11 mouse cellular contexts compared by ENCODE assay signal in genomic region chr2:145457106-145457747, GRCm38 (mm10).
A peak's percentile ranks its signal among the peaks of the same experiment; 100 is the strongest.
DNase-seq lines count a peak whose midpoint lies in the region; ATAC-seq and TF ChIP-seq lines count a peak whose summit lies in the region.
"Had no signal": no experiment of that assay in that cellular context is flagged by ENCODE, and none has a peak within 500 bp of the region (broad histone marks: within the 10 kb centered on the region; RNA-seq: fewer than 3 reads in every experiment).

No protein-coding gene starts in this region.

- no peak for ATAC-seq in midbrain, postnatal 0 days (ENCODE audit: low FRiP score)

- H3K9ac ChIP-seq in midbrain, postnatal 0 days (replicated peaks; ENCODE audit: low read length, poor library complexity, severe bottlenecking) = no peak overlapping the region
- H3K9ac ChIP-seq: embryonic facial prominence, embryonic 13.5 days; liver, embryonic 13.5 days had no signal

- no peaks in the 10 kb centered on the region for H3K27me3 ChIP-seq in midbrain, postnatal 0 days (ENCODE audit: insufficient read depth, low read length)
- H3K27me3 ChIP-seq: embryonic facial prominence, embryonic 13.5 days; liver, embryonic 13.5 days had no signal

- H3K36me3 ChIP-seq in midbrain, postnatal 0 days (ENCODE audit: insufficient read depth, low read length) = no peaks in the 10 kb centered on the region
- H3K36me3 ChIP-seq: embryonic facial prominence, embryonic 13.5 days; liver, embryonic 13.5 days had no signal

- 40% methylated on average over 8 of the region's 8 CpGs for WGBS in midbrain, postnatal 0 days

- no peaks in the 10 kb centered on the region for H3K9me3 ChIP-seq in midbrain, postnatal 0 days (ENCODE audit: low read length)
- H3K9me3 ChIP-seq: embryonic facial prominence, embryonic 13.5 days; liver, embryonic 13.5 days had no signal

- TF ChIP-seq CTCF in left cerebral cortex, adult 2 months (IDR thresholded peaks at IDR 0.05) = peak; percentile 8
- peak; percentile 37; the same call in 1 of the 2 replicates for TF ChIP-seq CTCF in midbrain, postnatal 0 days (IDR thresholded peaks at IDR 0.05)

- no peak for DNase-seq in left cerebral cortex, adult 2 months (ENCODE audit: extremely low spot score in 1 of 2, low spot score in 2 of 2)
- DNase-seq in left cerebral cortex, postnatal 14 days (ENCODE audit: low spot score in 2 of 2) = no peak
- DNase-seq in ES-CJ7 (ENCODE audit: low read depth, low spot score) = peak; percentile 28
- peak; percentile 19 for DNase-seq in embryo, embryonic 9.5 days (ENCODE audit: extremely low spot score)
- DNase-seq in midbrain, postnatal 0 days (ENCODE audit: low spot score) = peak; percentile 12
- DNase-seq in spleen, postnatal 4 days (ENCODE audit: low spot score in 2 of 2) = no peak
- no peak for DNase-seq in thymus, adult 18-20 months
- DNase-seq in cerebellum, adult 11 months = no peak
- DNase-seq: heart, postnatal 4 days; liver, embryonic 13.5 days had no signal

- intact Hi-C loops in left cerebral cortex, adult 2 months (cut with DNase I) = no loop called here
- intact Hi-C loops in left cerebral cortex, postnatal 14 days (cut with DNase I) = no loop called here

- no peak overlapping the region for H3K4me3 ChIP-seq in left cerebral cortex, adult 2 months
- no peak overlapping the region for H3K4me3 ChIP-seq in midbrain, postnatal 0 days (ENCODE audit: low read depth, low read length)
- H3K4me3 ChIP-seq: embryonic facial prominence, embryonic 13.5 days; liver, embryonic 13.5 days had no signal

- peaks cover 6% of the 10 kb centered on the region; the same call in 1 of the 2 replicates for H3K4me1 ChIP-seq in midbrain, postnatal 0 days (ENCODE audit: insufficient read depth, low read length)
- H3K4me1 ChIP-seq: embryonic facial prominence, embryonic 13.5 days; liver, embryonic 13.5 days had no signal

- no peak overlapping the region for H3K4me2 ChIP-seq in midbrain, postnatal 0 days (ENCODE audit: low read depth, low read length, poor library complexity, severe bottlenecking)
- H3K4me2 ChIP-seq: embryonic facial prominence, embryonic 13.5 days; liver, embryonic 13.5 days had no signal

- H3K27ac ChIP-seq in left cerebral cortex, adult 2 months = no peak overlapping the region
- no peak overlapping the region for H3K27ac ChIP-seq in midbrain, postnatal 0 days (ENCODE audit: low read depth, low read length)
- H3K27ac ChIP-seq: embryonic facial prominence, embryonic 13.5 days; liver, embryonic 13.5 days had no signal

Comparison
In these comparisons a context has a peak if more than half of its experiments do, and no peak if none do; other contexts are left out.
1. DNase-seq: peak in ES-CJ7 (single experiment), embryo, embryonic 9.5 days (single experiment) and midbrain, postnatal 0 days (single experiment); none in left cerebral cortex, adult 2 months (0 of 2), left cerebral cortex, postnatal 14 days (0 of 2), spleen, postnatal 4 days (0 of 2), thymus, adult 18-20 months (0 of 2) and cerebellum, adult 11 months (single experiment).